In genomic region chr1:188468371-188468783, GRCm38 (mm10) we compare ENCODE assay signal across 10 mouse cellular contexts.
DNase-seq lines count a peak whose midpoint lies in the region; ATAC-seq and TF ChIP-seq lines count a peak whose summit lies in the region.
"Had no signal": no experiment of that assay in that cellular context is flagged by ENCODE, and none has a peak within 500 bp of the region (broad histone marks: within the 10 kb centered on the region; RNA-seq: fewer than 3 reads in every experiment).

No protein-coding gene starts in this region.

- H3K4me2 ChIP-seq in hindbrain, embryonic 15.5 days, result no peak overlapping the region
- no peak overlapping the region for H3K4me2 ChIP-seq in hindbrain, embryonic 12.5 days (replicated peaks)
- no peak overlapping the region for H3K4me2 ChIP-seq in limb, embryonic 14.5 days (replicated peaks; ENCODE audit: low read depth, low read length, severe bottlenecking)
- H3K4me2 ChIP-seq: embryonic facial prominence, embryonic 12.5 days; midbrain, embryonic 12.5 days had no signal

- H3K4me3 ChIP-seq in hindbrain, embryonic 15.5 days, result no peak overlapping the region
- H3K4me3 ChIP-seq in hindbrain, embryonic 12.5 days, result no peak overlapping the region
- H3K4me3 ChIP-seq in limb, embryonic 14.5 days (replicated peaks; ENCODE audit: low read length), result no peak overlapping the region
- H3K4me3 ChIP-seq: embryonic facial prominence, embryonic 12.5 days; midbrain, embryonic 12.5 days had no signal

- no peak for TF ChIP-seq POLR2A in limb, embryonic 14.5 days (IDR thresholded peaks at IDR 0.05; ENCODE audit: borderline replicate concordance, extremely low read depth, insufficient read depth, insufficient read length)

- no peak overlapping the region for H3K27ac ChIP-seq in hindbrain, embryonic 15.5 days (replicated peaks)
- no peak overlapping the region for H3K27ac ChIP-seq in hindbrain, embryonic 12.5 days
- no peak overlapping the region for H3K27ac ChIP-seq in limb, embryonic 14.5 days (replicated peaks; ENCODE audit: low read depth, low read length)
- H3K27ac ChIP-seq: embryonic facial prominence, embryonic 12.5 days; midbrain, embryonic 12.5 days had no signal

- ATAC-seq in hindbrain, embryonic 15.5 days (ENCODE audit: low FRiP score, low read depth), result peak; percentile 71
- ATAC-seq in hindbrain, embryonic 12.5 days (ENCODE audit: low FRiP score), result no peak
- peak; percentile 76 for ATAC-seq in limb, embryonic 14.5 days (ENCODE audit: low FRiP score, low read depth)

- no peaks in the 10 kb centered on the region for H3K4me1 ChIP-seq in hindbrain, embryonic 15.5 days (replicated peaks)
- no peaks in the 10 kb centered on the region for H3K4me1 ChIP-seq in hindbrain, embryonic 12.5 days
- H3K4me1 ChIP-seq in limb, embryonic 14.5 days (ENCODE audit: control insufficient read depth, insufficient read depth, low read length), result no peaks in the 10 kb centered on the region
- H3K4me1 ChIP-seq: embryonic facial prominence, embryonic 12.5 days had no signal

- no peaks in the 10 kb centered on the region for H3K9me3 ChIP-seq in hindbrain, embryonic 15.5 days
- no peaks in the 10 kb centered on the region for H3K9me3 ChIP-seq in hindbrain, embryonic 12.5 days (replicated peaks)
- H3K9me3 ChIP-seq in limb, embryonic 14.5 days (ENCODE audit: control insufficient read depth, low read length), result no peaks in the 10 kb centered on the region
- H3K9me3 ChIP-seq: embryonic facial prominence, embryonic 12.5 days; midbrain, embryonic 12.5 days had no signal

- no peaks in the 10 kb centered on the region for H3K36me3 ChIP-seq in hindbrain, embryonic 15.5 days
- no peaks in the 10 kb centered on the region for H3K36me3 ChIP-seq in hindbrain, embryonic 12.5 days
- no peaks in the 10 kb centered on the region for H3K36me3 ChIP-seq in limb, embryonic 14.5 days (ENCODE audit: control insufficient read depth, insufficient read depth, low read length)
- H3K36me3 ChIP-seq: embryonic facial prominence, embryonic 12.5 days; midbrain, embryonic 12.5 days had no signal

- H3K9ac ChIP-seq in hindbrain, embryonic 15.5 days, result no peak overlapping the region
- H3K9ac ChIP-seq in hindbrain, embryonic 12.5 days, result no peak overlapping the region
- no peak overlapping the region for H3K9ac ChIP-seq in limb, embryonic 14.5 days (ENCODE audit: low read depth, low read length, severe bottlenecking)
- H3K9ac ChIP-seq: embryonic facial prominence, embryonic 12.5 days; midbrain, embryonic 12.5 days had no signal

- peak; percentile 1 for DNase-seq in ovary, postnatal 10 days (ENCODE audit: low spot score)
- no peak for DNase-seq in ovary, postnatal 14 days (ENCODE audit: low spot score)
- DNase-seq in limb, embryonic 14.5 days (ENCODE audit: low spot score), result peak; percentile 74
- peak; percentile 30 for DNase-seq in yolk sac, embryonic 10.5 days (ENCODE audit: low spot score)
- DNase-seq in MN1 (ENCODE audit: low spot score), result no peak
- DNase-seq: kidney, adult 8-10 months had no signal

- H3K27me3 ChIP-seq in hindbrain, embryonic 15.5 days, result no peaks in the 10 kb centered on the region
- H3K27me3 ChIP-seq in hindbrain, embryonic 12.5 days, result no peaks in the 10 kb centered on the region
- H3K27me3 ChIP-seq in limb, embryonic 14.5 days (ENCODE audit: control insufficient read depth, insufficient read depth, low read length), result no peaks in the 10 kb centered on the region
- H3K27me3 ChIP-seq: embryonic facial prominence, embryonic 12.5 days; midbrain, embryonic 12.5 days had no signal

- WGBS in hindbrain, embryonic 15.5 days, result 56% methylated on average over 10 of the region's 10 CpGs
- WGBS in hindbrain, embryonic 12.5 days, result 88% methylated on average over 10 of the region's 10 CpGs
- WGBS in limb, embryonic 14.5 days, result 58% methylated on average over 10 of the region's 10 CpGs

Comparison
In these comparisons a context has a peak if more than half of its experiments do, and no peak if none do; other contexts are left out.
1. DNase-seq: peak in ovary, postnatal 10 days (single experiment), limb, embryonic 14.5 days (single experiment) and yolk sac, embryonic 10.5 days (single experiment); none in ovary, postnatal 14 days (single experiment) and MN1 (single experiment).